Mouse (Mus musculus): ENCODE results near the gene Carns1.

Carns1 gene

GRCm38 (mm10) chr19:4131768-4132167 is 43.5 kb downstream of the Carns1 start:
- DNase-seq (ENCODE audit: low spot score in 2 of 2) = no peak

DNA sequence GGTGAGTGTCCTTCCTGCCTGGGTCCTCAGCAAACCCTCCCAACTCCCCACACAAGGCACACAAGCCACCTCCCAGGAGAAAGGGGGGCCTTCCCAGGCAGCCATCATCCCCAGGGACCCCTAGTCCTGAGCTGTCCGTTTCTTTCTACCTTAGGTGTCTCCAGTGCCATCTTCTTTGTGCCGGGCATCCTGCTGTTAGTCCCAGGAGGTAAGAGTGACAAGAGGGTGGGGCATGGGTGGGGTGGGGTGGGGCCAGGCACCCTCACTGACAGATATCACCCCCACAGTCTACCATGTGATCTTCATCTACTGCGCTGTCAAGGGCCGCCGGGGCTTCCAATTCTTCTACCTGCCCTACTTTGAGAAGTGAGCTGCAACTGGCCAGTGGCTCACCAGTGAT is 44.2 kb downstream of the Carns1 start:
- no peak for DNase-seq (ENCODE audit: low spot score in 2 of 2)

DNA sequence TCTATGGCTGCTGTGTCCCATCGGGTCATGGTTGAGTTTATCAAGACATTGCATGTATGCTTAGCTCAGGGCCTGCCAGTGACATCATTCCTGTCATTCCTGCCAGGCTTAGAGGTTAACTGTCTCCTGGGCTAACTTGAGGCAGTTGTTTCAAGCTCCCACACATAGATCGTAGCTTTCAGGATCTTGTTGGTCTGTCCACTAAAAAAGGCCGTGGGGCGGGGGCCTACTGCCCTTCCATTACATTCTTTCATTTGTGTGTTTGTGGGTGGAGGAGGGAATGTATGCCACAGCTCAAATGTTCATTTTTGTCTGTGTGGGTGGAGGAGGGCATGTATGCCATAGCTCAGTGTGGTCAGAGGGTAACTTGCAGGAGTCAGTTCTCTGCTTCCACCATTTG is 45.2 kb downstream of the Carns1 start:
- DNase-seq (ENCODE audit: low spot score in 2 of 2) = no peak

GRCm38 (mm10) chr19:4129462-4129861 is 45.8 kb downstream of the Carns1 start:
- DNase-seq (ENCODE audit: low spot score in 2 of 2) = no peak

GRCm38 (mm10) chr19:4126759-4127495 is 48.4 kb downstream of the Carns1 start:
- peak in 1 of 2 experiments; percentile 44 for DNase-seq (ENCODE audit: low spot score in 2 of 2)

GRCm38 (mm10) chr19:4125741-4126696 is 49.3 kb downstream of the Carns1 start, which contains the start of gene Aip:
Gene Aip (minus strand): TSS chr19:4125858.
- DNase-seq (ENCODE audit: low spot score in 2 of 2) = peak; percentile 99

GRCm38 (mm10) chr19:4125268-4125667 is 50.0 kb downstream of the Carns1 start:
- DNase-seq (ENCODE audit: low spot score in 2 of 2) = peak in 1 of 2 experiments; percentile 49

DNA sequence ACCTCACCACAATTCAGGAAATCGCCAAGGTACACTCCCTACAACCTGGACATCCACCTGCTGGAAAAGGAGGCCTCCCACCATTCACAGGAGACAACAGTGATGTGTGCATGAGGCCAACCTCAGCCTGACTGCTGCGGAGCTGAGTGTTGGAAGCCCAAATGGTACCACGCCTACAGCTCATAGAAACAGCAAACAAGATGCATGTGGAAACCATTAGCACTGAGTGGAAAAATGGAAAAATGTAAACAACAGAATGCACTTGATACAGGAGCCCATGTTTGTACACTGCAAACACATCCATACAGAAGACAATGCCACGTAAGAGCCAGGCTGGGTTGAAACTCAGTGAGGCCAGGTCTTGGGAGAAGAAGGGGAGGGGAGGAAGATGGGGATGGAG is 50.8 kb downstream of the Carns1 start:
- no peak for DNase-seq (ENCODE audit: low spot score in 2 of 2)

GRCm38 (mm10) chr19:4122411-4123370 is 52.6 kb downstream of the Carns1 start:
- DNase-seq (ENCODE audit: low spot score in 2 of 2) = peak in 1 of 2 experiments; percentile 50

GRCm38 (mm10) chr19:4121896-4122295 is 53.4 kb downstream of the Carns1 start:
- peak in 1 of 2 experiments; percentile 45 for DNase-seq (ENCODE audit: low spot score in 2 of 2)

- peak; percentile 98 to 99 for DNase-seq (ENCODE audit: low spot score in 2 of 2)
Measured at GRCm38 (mm10) chr19:4121097-4121805, 54.0 kb downstream of the Carns1 start.

- no peak for DNase-seq (ENCODE audit: low spot score in 2 of 2)
Measured at GRCm38 (mm10) chr19:4120496-4120895, 54.8 kb downstream of the Carns1 start.

DNA sequence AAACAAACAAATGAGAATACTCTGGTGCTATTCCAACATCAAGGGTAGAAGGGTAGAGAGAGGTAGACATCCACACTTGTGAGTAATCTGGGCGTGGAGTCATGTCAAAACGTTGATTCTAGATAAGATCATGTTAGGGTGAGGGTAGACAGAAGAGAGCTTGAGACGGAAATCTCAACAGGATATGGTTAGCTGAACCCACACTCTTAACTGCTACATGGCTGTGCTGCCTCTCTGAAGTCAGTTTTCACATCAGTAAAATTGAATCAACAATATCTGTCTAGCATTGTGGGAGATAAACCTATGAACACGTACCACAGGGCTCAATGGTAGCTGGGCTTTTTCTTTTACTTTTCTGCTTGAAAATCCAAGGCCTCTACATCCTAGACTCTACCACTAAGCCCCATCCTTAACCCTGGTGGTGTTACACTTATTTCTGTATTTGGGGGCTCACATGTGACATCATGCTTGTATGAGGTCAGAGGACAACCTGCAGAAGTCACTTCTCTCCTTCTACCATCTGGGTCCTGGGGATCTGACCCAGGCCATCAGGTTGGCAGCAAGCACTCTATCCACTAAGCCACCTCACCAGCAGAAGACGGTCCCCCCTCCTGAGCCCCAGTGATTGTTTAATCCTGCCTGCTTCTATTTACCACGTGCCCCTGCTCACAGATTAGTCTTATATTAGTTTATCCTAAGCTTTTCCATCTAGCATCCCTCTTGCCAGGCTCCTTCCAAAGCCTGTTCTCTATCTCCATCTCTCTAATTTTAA is 55.4 kb downstream of the Carns1 start:
- peak; percentile 48 to 59 for DNase-seq (ENCODE audit: low spot score in 2 of 2)

- no peak for DNase-seq (ENCODE audit: low spot score in 2 of 2)
Measured at GRCm38 (mm10) chr19:4118350-4118749, 56.9 kb downstream of the Carns1 start.

- peak; percentile 31 to 51 for DNase-seq (ENCODE audit: low spot score in 2 of 2)
Measured at GRCm38 (mm10) chr19:4117006-4117405, 58.3 kb downstream of the Carns1 start.

DNA sequence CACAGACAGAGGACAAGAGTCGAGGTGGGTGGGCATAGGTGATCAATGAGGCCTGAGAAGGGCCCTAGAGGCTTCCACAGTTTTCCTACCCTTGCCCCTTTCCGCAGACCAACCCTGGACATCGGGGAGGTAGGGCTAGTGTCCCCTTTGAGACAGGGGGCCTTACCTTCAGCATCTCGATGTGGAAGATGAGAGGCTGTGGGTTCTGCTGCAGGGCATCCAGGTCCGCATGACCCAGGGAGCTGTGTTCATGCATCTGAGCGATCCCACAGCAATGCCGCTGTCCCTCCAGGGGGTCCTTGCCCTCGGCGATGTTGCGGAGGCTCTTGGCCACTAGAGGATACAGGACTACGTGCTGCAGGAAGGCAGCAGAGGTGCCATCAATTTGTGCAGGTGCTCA is 59.5 kb downstream of the Carns1 start:
- DNase-seq (ENCODE audit: low spot score in 2 of 2) = no peak

DNA sequence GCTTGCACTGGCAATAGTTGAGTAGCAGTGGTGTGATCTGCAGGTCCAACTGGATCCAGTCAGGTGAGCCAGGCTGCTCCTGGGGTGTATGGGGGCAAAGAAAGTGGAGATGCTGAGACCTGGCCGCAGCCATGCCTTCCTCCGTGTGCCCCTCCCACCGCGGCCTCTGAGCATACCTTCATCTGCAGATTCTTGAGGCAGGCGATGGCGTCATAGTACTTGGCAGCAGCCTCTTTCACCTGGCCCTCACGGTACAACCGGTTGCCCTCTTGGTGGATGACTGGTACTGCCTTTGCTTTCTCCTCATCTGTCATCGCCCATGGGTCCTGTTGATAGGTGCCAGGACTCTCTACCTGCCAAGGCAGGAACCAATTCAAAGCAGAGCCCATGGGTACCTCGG is 60.1 kb downstream of the Carns1 start:
- DNase-seq (ENCODE audit: low spot score in 2 of 2) = no peak

DNA sequence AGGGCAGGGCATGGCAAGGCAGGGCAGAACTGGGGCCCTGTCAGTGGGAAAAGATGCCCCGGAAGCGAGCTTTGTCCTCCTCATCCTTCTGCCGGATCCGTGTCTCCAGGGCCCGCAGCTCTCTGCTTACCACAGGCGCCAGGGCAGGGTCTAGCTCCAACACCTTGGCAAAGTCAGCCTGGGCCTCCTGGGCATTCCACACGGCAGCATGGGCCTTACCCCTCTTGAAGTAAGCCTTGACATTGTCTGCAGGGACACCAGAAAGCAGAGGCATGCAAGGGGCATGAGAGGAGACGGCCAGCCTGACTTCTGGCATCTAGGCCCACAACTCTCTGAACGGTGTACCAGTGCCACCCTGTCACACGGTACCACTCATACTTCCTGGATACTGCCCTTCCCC is 60.7 kb downstream of the Carns1 start:
- DNase-seq (ENCODE audit: low spot score in 2 of 2) = no peak
